Mouse (Mus musculus) thymus, adult 18-20 months (tissue): Measurements from ENCODE around the gene Casz1.

Experiments used
- DNase-seq, 2 experiments: peaks; one replicate each; pipeline ENCODE4 v3.0.0; 2022; ENCODE audit warnings: mixed read lengths in 2 of 2

Gene Casz1

GRCm38 (mm10) chr4:148974833-148975232 is 170.6 kb downstream of the Casz1 start:
- DNase-seq, result no peak

DNA sequence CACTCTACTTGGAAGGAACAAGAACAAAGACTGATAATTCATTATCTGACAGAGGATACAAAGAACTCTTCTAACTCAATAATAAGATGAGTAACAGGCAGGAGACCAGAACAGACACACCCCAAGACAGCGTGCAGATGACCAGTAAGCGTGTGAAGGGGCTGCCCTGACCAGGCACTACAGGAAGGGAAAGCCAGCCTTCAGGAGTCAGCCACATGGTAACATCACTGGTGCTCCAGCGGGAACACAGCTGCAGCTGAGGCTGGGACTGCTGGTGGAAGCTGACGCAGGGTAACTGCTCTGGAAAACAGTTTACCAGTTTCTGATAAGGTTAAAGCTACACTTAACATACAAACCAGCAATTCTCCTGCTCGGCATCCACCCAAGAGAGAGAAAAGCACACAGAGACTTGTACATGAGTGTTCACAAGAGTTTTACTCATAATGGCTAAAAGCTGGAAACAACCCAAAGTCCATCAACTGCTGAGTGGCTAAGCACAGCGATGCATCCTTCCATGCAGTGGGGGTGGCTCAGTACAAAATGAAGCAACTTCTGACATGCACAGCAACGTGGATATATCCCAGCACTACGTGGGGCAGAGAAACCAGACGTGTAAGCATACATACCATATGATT is 174.1 kb downstream of the Casz1 start:
- no peak for DNase-seq

DNA sequence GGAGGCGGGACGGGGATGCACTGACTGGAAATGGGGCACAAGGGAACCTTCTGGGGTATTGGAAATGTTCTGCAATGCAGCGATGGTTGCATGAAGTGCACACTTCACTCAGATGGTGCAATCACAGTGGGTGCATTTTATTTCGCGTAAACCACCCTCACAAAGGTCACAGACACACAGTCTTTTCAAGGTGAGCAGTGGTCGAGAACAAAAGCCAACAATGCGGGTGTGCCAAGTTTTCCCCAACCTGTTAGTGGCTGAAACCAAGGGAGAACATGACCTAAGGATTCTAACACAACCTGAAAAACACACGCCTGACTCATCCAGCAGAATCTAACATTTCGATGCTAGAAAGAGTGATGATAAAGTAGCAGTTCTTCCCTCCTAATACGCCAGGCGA is 174.7 kb downstream of the Casz1 start:
- no peak for DNase-seq

DNA sequence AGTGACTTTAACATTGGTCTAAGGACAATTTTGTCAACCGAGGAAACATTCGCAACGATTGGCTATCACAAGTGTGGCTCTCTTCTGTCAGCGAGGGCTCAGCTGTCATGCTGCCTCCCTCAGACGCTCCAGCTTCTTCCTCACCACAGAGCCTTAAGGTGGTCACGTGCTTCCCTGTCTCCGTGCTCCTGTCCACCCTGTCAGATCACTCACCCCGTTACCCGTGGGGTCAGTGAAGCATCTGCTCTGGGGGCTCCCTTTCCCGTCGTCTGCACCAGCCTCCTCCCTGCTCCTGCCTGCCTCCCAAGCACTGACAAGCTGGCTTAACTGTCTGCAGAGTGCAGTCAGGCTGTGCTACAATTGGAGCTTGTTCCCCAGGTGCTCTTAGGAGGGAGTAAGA is 175.6 kb downstream of the Casz1 start:
- no peak for DNase-seq

DNA sequence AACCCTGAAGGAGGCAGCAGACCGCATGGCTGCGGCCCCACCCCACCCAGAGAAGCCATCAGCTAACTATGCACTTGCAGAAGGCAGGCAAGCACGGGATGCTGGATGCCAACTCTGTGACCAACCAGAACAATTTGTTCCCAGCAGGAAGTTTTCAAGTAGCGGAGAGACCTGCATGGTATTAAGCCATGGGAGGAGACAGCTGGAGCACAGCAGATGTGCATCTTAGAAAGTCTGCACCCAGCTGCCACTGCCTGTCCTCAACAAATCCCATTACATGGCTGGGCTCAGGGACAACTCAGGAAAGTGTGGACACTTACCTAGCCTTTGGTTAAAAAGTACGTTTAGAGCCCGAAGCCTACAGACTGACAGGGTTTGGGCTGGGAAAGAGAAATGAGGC is 178.0 kb downstream of the Casz1 start:
- DNase-seq, result no peak

- DNase-seq, result no peak
Observed at GRCm38 (mm10) chr4:148984701-148985540, 180.7 kb downstream of the Casz1 start.

DNA sequence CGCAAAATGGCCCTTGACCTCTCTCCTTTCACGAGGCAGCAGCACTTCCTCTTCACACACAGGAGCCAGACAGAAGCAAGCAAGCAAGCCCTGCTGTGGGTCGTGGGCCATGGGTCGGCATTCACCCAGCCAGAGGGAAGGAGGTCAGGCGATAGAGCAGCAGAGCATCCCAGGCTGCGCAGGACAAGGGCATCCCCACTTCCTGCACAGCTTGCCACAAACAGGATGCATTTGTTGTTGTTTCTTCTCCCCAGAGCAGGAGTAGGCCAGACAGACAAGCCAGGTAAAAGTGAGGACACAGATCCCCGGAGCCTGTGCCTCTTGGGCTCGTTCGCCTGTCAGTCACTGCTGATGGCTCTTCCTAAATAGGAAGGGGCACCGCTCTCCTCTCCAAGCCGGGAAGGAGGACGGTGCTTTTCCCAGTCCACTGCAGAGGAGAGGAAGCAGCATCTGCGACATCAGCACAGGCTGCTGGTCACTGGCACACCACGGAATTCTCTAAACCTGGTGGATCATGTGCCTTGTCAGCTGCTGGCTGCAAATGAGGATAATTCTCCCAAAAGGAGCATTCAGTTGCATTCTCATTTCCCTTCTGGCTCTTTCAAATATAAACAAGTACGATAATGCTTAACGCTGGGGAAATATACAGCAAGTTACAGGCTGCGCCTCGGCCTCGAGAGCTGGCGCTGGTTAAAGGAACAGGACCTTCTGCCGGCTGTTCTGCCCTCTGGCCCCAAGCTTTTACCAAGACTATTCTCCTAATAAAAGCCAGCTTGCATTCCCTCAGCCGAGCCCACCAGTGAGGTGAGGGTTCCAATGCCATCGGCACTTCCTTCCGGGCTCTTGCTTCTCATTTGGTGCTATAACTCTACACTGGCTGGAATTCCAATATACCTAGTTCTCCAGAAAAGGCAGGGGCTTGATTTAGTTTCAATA is 181.6 kb downstream of the Casz1 start:
- no peak for DNase-seq

DNA sequence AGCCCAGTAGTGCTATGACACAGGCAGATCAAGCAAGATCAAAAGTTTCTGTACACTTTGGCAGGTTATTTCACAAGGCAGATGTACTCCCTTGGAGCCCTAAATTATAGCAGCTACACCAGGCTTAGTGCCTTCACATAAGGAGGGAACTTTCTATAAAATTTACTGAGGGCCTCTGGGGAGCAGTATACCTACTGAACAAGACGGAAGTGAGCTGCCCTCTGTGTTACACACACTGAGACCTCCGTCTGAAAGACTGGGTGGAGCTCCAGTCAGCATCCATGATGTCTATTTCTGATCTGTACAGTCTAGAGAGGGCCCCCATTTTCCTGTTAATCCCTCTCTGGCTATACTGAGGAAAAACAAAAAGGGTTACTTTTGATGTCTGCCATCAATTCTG is 185.8 kb downstream of the Casz1 start:
- no peak for DNase-seq

GRCm38 (mm10) chr4:148993948-148994347 is 189.7 kb downstream of the Casz1 start:
- DNase-seq, result no peak

DNA sequence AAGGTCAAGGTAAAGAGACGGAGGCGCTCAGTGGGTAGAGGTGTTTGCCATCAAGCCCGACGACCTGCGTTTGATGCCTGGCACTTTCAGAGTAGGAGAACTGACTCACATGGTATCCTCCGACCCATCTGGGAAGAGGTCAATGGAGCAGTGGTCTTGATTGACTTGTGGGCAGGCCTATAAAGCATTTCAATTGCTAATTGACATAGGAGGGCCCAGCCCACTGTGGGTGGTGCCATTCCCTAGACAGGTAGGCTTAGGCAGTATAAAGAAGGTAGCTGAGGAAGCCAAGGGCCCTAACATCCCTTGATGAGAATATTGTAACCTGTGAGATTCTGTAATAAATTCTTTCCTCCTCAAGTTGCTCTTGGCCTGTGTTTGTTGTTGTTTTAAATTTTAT is 196.5 kb downstream of the Casz1 start:
- no peak for DNase-seq

DNA sequence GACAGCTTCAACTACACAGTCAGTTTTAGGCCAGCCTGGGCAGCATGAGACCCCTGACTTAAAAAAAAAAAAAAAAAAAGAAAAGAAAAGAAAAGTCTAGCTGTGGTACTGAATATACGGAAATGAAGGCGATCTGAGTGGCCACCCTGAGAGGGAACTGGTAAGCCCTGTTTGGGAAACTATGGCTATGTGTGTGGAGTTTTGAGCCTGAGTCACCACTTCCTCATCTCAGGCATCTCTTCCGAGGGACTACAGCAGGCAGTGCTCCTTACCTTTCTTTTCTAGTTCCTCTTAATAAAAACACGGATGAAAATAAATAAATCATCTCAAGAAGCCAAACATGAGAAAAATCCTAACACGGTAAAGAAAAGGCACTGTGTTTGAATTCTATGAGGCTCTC is 197.3 kb downstream of the Casz1 start:
- DNase-seq, result no peak

DNA sequence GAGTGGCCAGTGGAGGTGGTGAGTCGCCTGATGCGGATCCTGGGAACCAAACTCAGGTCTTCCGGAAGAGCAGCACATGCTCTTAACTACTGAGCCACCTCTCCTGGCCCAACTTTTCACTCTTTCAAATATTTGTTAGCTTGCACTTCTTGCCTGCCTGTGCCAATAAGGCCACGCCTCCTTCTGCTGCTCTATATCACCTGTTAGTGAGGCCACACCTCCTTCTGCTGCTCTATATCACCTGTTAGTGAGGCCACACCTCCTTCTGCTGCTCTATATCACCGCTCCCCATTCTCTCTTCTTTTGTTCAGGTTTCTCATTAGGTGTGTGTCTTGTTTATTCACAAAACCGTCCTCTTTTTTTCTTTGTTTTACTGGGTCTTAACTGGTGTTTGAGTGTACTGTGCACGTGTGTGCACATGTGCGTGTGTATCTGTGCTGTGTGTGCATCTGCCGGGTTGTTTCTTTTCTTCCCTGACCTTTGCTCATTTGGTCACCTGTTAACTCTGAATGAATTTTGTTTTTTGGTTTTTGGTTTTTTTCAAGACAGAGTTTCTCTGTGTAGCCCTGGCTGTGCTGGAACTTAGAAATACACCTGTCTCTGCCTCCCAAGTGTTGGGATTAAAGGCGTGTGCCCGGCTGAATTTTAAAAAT is 198.3 kb downstream of the Casz1 start:
- DNase-seq, result no peak
